Mouse (Mus musculus) heart, adult 2 months (tissue): ENCODE data around the gene Exoc3l4.

Experiments used
- CTCF ChIP-seq: fragments of 200-600 bp; IDR thresholded peaks from 2 replicates; pipeline ENCODE4 v1.8.1; 2022; ENCODE audit warnings: antibody characterized with exemption, mild to moderate bottlenecking, moderate library complexity
- EP300 ChIP-seq: fragments of 200-500 bp; IDR thresholded peaks from 2 replicates; pipeline ENCODE4 v1.6.1; 2011; ENCODE audit warnings: low read depth, low read length, control low read depth; ENCODE audit not compliant: insufficient read depth

DNA sequence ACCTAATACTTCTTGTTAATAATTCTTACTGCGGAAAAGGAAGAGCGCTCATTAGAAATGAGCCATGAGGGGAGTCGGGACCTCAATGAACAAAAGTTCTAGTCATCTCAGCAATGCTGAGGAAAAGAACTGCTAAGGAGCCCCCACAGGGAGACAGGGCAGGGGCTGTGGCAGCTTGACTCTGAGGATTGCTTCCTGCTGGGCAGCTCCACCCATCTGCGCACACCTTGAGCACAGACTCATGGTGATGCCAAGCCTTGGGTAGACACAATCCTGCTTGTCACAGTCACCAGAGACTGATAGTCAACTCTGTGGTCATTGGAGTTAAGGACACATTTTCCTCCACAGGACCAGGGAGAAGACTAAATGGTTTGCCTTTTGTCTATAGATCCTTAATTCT lies 29.7 kb upstream of the Exoc3l4 start:
- TF ChIP-seq EP300 (no peak), CTCF (no peak)
